Mouse (Mus musculus) gastrocnemius, postnatal 10 days (tissue): Measurements from ENCODE around the gene A3galt2. TPM values are rescaled to one million over a fixed set of nuclear protein-coding genes. Genes with fewer than 3 reads are reported as not detected.

Experiments used
- DNase-seq: peaks from one replicate; pipeline ENCODE4 v3.0.0; 2021; ENCODE audit warnings: mixed read lengths
- total RNA-seq, 2 experiments: library from RNA; stranded (reverse); gene quantifications; 2 replicates each; pipeline ENCODE4 v1.2.3; 2021

A3galt2 gene
- total RNA-seq, 2 experiments from 2014 or later = 0.12 TPM; not detected in 1

GRCm38 (mm10) chr4:128728431-128728851, 26.7 kb upstream of the A3galt2 start:
- DNase-seq = no peak

- no peak for DNase-seq
These were observed 26.0 kb upstream of the A3galt2 start for GRCm38 (mm10) chr4:128729033-128729708.

GRCm38 (mm10) chr4:128729709-128730037, 25.5 kb upstream of the A3galt2 start:
- DNase-seq = no peak

- no peak for DNase-seq
These were observed 24.9 kb upstream of the A3galt2 start for GRCm38 (mm10) chr4:128730271-128730670.

- no peak for DNase-seq
These were observed 22.4 kb upstream of the A3galt2 start for GRCm38 (mm10) chr4:128732794-128733193.

- no peak for DNase-seq
These were observed 21.7 kb upstream of the A3galt2 start for GRCm38 (mm10) chr4:128733496-128733895.

GRCm38 (mm10) chr4:128734217-128734616, 20.9 kb upstream of the A3galt2 start:
- peak; percentile 57 for DNase-seq

- no peak for DNase-seq
These were observed 20.2 kb upstream of the A3galt2 start for GRCm38 (mm10) chr4:128734721-128735671.

- no peak for DNase-seq
These were observed 18.0 kb upstream of the A3galt2 start for GRCm38 (mm10) chr4:128737137-128737589.

GRCm38 (mm10) chr4:128737825-128738610, 17.1 kb upstream of the A3galt2 start:
- DNase-seq = no peak

GRCm38 (mm10) chr4:128740878-128741277, 14.3 kb upstream of the A3galt2 start:
- no peak for DNase-seq

- DNase-seq = no peak
These were observed 13.3 kb upstream of the A3galt2 start for GRCm38 (mm10) chr4:128741906-128742305.

GRCm38 (mm10) chr4:128742379-128742970, 12.7 kb upstream of the A3galt2 start:
- no peak for DNase-seq

GRCm38 (mm10) chr4:128743031-128743626, 12.0 kb upstream of the A3galt2 start:
- DNase-seq = no peak

GRCm38 (mm10) chr4:128745160-128745559, 10.0 kb upstream of the A3galt2 start:
- no peak for DNase-seq

- no peak for DNase-seq
These were observed 7.4 kb upstream of the A3galt2 start for GRCm38 (mm10) chr4:128747614-128748270.

- DNase-seq = no peak
These were observed 6.9 kb upstream of the A3galt2 start for GRCm38 (mm10) chr4:128748309-128748708.

GRCm38 (mm10) chr4:128751006-128751405, 4.2 kb upstream of the A3galt2 start:
- no peak for DNase-seq

GRCm38 (mm10) chr4:128752031-128752757, 3.0 kb upstream of the A3galt2 start:
- no peak for DNase-seq

- no peak for DNase-seq
These were observed 1.6 kb upstream of the A3galt2 start for GRCm38 (mm10) chr4:128753571-128753970.
